Mouse (Mus musculus): ENCODE data around the gene Cuedc2.

Gene Cuedc2

GRCm38 (mm10) chr19:46320076-46320785 lies 18.3 kb downstream of the Cuedc2 start:
- no peak for DNase-seq

DNA sequence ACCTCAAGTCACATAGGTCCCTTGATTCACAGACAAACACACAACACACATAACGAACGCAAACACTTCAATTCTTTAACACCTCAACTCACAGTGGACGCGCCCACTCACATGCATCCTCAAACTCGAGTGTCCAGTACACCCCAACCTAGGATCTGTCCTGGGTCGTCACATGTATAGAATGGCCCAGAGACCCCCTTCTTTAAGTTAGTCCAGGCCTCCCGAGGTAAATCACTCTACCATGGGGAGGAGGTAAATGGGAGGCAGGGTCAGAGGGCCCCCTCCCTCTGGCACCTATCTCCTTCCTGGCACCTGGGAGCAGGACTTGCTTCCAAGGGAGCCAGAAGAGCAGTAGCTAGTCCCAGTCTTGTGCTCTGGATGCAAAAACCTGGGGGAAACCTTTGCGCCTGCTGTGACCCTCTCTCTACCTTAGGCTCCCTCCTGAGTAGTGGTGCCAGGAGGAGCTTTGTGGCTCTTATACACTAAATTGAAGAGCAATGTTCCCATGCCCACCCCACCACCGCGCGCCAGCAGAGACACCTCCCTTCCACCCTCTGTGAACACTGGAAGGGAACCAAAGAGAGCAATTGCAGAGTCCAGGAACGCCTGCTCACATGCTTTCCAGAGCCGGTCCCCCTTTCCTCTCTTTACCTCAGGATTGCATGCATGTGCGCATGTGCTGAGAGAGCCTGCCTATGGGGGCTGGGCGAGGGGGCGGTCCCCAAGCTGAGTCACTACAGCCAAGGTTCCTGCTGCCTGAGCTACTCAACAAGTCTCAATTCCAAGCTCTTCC lies 19.7 kb downstream of the Cuedc2 start:
- peak; percentile 94 for DNase-seq

GRCm38 (mm10) chr19:46318031-46318471 lies 20.5 kb downstream of the Cuedc2 start:
- peak; percentile 75 for DNase-seq

GRCm38 (mm10) chr19:46317546-46317885 lies 21.0 kb downstream of the Cuedc2 start:
- no peak for DNase-seq

DNA sequence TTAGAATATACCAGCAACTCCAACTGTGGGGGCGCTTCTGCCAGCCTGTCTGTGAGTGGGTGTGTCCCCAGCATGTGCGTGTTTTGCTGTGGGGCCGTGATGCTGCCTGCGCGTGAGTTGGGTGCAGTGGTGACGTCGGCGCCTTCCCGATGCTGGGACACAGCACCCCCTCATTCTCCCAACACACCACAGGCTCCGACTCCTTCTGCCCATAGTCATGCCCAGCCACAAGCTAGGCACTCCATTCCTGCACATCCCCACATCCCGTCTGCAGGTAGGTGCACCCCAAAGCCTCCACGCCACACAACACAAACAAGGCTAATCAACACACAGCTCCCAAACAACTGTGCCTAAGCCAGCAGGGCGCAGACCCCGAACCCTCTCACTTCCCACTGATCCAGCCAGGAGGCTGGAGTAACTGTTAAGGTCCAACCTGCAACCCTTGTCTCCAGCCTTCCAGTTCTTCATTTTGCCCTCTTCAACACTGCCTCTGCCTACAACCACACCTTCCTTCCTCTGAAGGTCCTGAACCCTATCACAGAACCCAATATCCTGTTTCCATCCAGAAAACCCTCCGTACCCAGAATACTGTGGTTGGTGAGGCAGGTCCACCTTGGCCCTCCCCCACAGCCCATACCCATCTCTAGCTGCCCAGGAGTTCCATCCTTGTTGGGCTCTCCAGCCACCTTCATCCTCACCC lies 21.5 kb downstream of the Cuedc2 start:
- DNase-seq: peak; percentile 84

GRCm38 (mm10) chr19:46315752-46316610 lies 22.5 kb downstream of the Cuedc2 start:
- DNase-seq: no peak

DNA sequence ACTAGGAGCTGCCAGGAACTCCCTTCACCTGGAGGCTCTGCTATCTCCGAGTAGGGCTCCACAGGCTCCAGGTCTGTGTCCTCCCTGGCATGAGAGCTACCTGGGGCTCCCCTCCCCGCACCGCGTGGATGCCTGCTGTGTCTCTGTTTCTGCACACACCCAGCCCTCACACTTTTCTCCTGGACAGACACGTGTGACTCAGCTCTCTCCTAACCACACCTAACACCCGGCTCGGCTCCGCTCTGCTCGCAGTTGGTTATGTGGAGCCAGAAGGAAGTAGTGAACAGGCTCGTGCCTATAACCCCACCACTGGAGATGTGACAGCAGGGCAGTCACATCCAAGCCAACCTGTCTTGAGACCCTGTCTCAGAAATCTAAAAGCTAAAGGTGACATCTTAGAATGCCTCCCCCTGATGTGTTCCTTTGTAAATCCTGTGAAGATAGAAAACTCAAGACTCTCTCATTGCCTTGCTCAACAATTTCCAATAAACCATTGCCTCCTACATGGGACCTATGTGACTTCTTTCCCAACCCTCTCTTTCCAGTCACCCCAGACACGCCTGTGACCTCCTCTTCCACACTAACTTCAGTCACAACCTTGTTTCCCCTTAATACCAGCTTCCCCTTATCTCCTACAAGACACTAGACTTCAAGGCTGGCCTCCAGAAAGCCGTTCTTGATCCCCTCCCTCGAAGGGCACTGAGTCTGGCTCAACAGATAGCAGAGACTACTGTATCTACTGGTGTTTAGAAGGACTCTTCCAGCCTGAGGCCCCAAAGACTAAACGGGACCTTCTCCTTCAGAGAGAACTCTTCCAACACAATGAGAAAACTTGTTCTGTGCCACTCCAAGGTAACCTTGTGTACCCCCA lies 23.4 kb downstream of the Cuedc2 start:
- DNase-seq: no peak

DNA sequence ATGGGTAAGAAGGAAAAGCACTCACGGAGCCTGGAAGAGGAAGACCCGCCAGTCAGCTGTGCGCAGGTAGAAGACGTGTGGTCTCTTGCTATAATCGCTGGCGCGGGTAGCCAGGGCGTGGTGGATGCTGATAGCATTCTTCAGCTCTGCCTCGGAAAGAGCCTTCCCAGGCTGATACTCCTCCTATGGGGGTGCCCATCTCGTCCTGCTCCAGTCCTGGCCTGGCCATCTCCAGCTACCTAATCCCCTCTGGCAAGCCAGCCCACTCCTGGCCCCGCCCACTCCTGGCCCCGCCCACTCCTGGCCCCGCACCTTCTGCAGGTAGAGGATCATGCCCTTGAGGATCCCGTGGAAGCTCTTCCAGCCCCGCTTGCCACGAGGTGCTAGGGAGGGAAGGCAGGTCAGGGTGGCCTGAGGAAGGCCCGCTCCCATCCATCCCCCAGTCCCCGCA lies 24.3 kb downstream of the Cuedc2 start:
- DNase-seq: no peak

DNA sequence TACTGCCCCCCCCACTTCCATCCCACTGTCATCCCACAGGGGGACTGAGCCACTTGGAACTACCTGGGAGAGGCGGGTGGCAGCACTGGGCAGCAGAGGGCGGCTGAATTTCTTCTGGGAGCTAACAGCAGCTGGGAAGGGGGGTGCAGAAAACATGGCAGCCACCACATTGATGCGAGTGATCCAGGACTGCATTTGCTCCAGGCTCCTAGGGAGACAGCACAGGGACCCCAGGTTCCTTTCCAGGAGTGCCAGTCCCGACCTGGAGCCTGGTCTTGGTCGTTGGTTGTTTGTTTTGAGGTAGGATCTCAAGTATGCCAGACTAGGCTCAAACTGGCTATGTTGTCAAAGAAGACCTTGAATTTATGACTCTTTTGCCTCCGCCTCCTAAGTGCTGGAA lies 24.9 kb downstream of the Cuedc2 start:
- no peak for DNase-seq

GRCm38 (mm10) chr19:46313116-46313515 lies 25.4 kb downstream of the Cuedc2 start:
- DNase-seq: no peak

GRCm38 (mm10) chr19:46312566-46312965 lies 25.9 kb downstream of the Cuedc2 start:
- no peak for DNase-seq

GRCm38 (mm10) chr19:46311341-46311740 lies 27.2 kb downstream of the Cuedc2 start:
- DNase-seq: no peak

DNA sequence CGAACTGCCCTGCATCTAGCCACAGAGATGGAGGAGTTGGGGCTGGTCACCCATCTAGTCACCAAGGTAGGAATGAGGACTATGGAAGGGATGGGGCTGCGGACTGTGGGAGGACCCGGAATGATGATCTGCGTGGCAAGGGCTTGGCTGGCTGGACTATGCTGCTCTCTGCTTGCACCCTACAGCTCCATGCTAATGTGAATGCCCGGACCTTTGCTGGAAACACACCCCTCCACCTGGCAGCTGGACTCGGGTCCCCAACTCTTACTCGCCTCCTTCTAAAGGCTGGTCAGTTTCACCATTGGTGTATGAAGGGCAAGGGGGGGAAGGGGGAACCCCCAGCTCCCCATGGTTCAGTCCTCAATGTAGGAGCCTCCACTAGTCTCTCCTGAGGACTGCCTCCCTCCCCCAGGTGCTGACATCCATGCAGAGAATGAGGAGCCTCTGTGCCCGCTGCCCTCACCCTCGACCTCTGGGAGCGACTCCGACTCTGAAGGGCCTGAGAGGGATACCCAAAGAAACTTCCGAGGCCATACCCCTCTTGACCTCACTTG lies 28.1 kb downstream of the Cuedc2 start:
- peak; percentile 4 for DNase-seq

DNA sequence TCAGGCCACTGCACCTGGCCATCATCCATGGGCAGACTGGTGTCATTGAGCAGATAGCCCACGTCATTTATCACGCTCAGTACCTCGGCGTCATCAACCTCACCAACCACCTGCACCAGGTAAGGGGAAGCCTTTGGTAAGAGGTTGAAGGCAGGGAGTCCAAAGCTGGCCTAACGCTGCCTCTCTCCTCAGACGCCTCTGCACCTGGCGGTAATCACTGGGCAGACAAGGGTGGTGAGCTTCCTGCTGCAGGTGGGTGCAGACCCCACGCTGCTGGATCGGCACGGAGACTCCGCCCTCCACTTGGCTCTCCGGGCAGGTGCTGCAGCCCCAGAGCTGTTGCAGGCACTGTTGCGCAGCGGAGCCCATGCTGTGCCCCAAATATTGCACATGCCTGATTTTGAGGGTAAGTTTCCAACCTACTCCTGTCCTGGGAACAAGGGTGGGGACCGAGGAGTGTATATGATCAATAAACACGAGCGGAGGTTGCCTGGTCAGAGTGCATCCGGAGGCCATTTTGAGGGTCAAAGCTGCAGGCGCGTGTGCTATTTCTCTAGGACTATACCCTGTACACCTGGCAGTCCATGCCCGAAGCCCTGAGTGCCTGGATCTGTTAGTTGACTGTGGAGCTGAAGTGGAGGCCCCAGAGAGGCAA lies 28.7 kb downstream of the Cuedc2 start:
- peak; percentile 7 for DNase-seq

DNA sequence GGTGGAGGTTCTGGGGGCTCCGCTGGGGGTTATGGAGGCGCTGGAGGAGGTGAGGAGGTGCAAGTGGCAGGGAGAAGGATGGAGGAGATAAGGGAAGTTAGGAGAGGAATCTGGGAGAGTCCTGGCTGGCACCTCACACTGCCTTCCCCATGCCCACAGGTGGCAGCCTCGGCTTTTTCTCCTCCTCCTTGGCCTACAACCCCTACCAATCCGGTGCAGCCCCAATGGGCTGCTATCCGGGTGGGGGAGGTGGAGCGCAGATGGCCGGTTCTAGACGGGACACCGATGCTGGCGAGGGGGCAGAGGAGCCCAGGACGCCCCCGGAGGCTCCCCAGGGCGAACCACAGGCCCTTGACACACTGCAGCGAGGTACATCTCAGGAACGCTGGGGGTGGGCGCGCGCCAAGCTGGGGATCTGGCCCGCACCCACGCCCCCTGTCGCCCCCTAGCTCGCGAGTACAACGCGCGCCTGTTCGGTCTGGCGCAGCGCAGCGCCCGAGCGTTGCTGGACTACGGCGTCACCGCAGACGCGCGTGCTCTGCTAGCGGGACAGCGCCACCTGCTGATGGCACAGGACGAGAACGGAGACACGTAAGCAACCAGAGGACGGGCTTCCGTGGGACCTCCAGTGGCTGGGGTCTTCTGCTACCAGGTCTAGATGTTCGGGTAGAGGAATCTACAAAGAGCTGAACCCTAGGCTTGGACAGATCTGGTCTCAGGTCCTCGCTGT lies 29.6 kb downstream of the Cuedc2 start:
- DNase-seq: peak; percentile 85

DNA sequence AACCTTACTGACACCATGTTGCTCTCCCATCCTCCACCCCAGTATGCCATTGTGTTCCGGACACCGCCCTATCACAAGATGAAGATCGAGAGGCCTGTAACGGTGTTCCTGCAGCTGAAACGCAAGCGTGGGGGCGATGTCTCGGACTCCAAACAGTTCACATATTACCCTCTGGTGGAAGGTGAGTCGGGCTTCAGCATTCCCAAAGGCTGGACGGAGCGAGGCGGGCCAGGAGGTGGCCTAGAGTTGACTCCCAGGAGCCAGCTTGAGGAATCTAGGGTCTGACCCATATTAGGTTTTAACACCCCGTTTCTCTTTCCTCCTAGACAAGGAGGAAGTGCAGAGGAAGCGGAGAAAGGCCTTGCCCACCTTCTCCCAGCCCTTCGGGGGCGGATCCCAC lies 30.2 kb downstream of the Cuedc2 start:
- peak; percentile 2 for DNase-seq

GRCm38 (mm10) chr19:46307781-46308180 lies 30.7 kb downstream of the Cuedc2 start:
- DNase-seq: peak; percentile 3

GRCm38 (mm10) chr19:46306751-46307289 lies 31.7 kb downstream of the Cuedc2 start:
- DNase-seq: no peak

- DNase-seq: no peak
These were observed 32.3 kb downstream of the Cuedc2 start for GRCm38 (mm10) chr19:46306268-46306610.
